Mouse (Mus musculus): ENCODE data around the gene Prss53. TPM values are rescaled to one million over a fixed set of nuclear protein-coding genes. Genes with fewer than 3 reads are reported as not detected.
"Not testable (repeated sequence)": the region's sequence is repeated elsewhere in the genome, so short reads cannot be mapped to it uniquely, and the experiment has no call there.

The Prss53 gene
- polyA plus RNA-seq, 1 experiment, result 1.6 TPM

- H3K27me3 ChIP-seq (ENCODE audit: control insufficient read depth, insufficient read depth, low read length), result no peaks in the 10 kb centered on the region
- H3K4me3 ChIP-seq (ENCODE audit: low read depth, low read length), result no peak overlapping the region
- WGBS, result 9% methylated on average over 7 of the region's 7 CpGs
- peak overlapping the region; percentile 40; the same call in 1 of the 2 replicates for H3K27ac ChIP-seq (ENCODE audit: insufficient read depth, low read depth, low read length)
- no peaks in the 10 kb centered on the region for H3K36me3 ChIP-seq (ENCODE audit: control insufficient read depth, insufficient read depth, low read length)
- no peak for TF ChIP-seq POLR2A (IDR thresholded peaks at IDR 0.05; ENCODE audit: low read depth, low read length)
- no peak for TF ChIP-seq CTCF (IDR thresholded peaks at IDR 0.05; ENCODE audit: extremely low read depth, insufficient read length, insufficient replicate concordance, low read depth, low read length)
- H3K4me1 ChIP-seq (ENCODE audit: control insufficient read depth, insufficient read depth, insufficient read length, low read length), result peaks cover 15% of the 10 kb centered on the region
Measured at GRCm38 (mm10) chr7:127899997-127900396, 9.2 kb upstream of the Prss53 start.

DNA sequence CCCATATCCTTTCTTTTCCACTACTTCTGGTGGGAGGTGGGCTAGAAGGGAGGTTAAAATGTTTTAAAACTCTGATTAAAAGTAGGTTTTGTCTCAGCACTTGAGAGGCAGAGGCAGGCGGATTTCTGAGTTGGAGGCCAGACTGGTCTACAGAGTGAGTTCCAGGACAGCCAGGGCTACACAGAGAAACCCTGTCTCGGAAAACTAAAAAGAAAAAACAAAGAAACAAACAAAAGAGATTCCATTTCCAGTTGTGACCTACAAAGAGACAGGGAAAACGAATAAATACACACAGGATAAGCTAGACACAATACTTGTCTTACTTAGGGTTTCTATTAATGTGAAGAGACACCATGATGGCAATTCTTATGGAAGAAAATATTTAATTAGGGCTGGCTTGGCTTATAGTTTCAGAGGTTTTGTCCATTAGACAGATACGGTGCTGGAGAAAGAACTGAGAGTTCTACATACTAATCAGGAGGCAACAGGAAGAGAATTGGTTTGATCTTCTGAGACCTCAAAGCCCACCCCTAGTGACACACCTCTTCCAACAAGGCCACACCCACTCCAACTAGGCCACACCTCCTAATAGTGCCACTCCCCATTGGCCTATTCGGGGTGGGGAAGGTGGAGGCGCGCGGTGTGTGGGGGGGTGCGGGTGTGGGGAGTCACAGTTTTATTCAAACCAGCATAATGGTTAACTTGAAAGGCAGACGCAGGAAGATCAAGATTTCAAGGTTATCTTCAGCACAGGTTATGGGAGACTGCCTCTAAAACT lies 7.6 kb upstream of the Prss53 start:
- no peak overlapping the region for H3K27ac ChIP-seq (ENCODE audit: insufficient read depth, low read depth, low read length)
- H3K4me1 ChIP-seq (ENCODE audit: control insufficient read depth, insufficient read depth, insufficient read length, low read length), result peaks cover 14% of the 10 kb centered on the region
- H3K4me3 ChIP-seq (ENCODE audit: low read depth, low read length), result no peak overlapping the region
- no peaks in the 10 kb centered on the region for H3K36me3 ChIP-seq (ENCODE audit: control insufficient read depth, insufficient read depth, low read length)
- WGBS, result 31% methylated on average over 10 of the region's 10 CpGs
- TF ChIP-seq CTCF (IDR thresholded peaks at IDR 0.05; ENCODE audit: extremely low read depth, insufficient read length, insufficient replicate concordance, low read depth, low read length), result no peak
- H3K27me3 ChIP-seq (ENCODE audit: control insufficient read depth, insufficient read depth, low read length), result no peaks in the 10 kb centered on the region

- Histone ChIP-seq H3K4me3 (ENCODE audit: low read depth, low read length) (no peak overlapping the region), H3K4me1 (ENCODE audit: control insufficient read depth, insufficient read depth, insufficient read length, low read length) (peaks cover 14% of the 10 kb centered on the region), H3K36me3 (ENCODE audit: control insufficient read depth, insufficient read depth, low read length) (peaks cover 4% of the 10 kb centered on the region; the same call in 1 of the 2 replicates), H3K27ac (ENCODE audit: insufficient read depth, low read depth, low read length) (no peak overlapping the region), H3K27me3 (ENCODE audit: control insufficient read depth, insufficient read depth, low read length) (no peaks in the 10 kb centered on the region)
- TF ChIP-seq POLR2A (IDR thresholded peaks at IDR 0.05; ENCODE audit: low read depth, low read length), result no peak
- TF ChIP-seq CTCF (IDR thresholded peaks at IDR 0.05; ENCODE audit: extremely low read depth, insufficient read length, insufficient replicate concordance, low read depth, low read length), result no peak
- WGBS, result 84% methylated on average over 7 of the region's 7 CpGs
Measured at GRCm38 (mm10) chr7:127897542-127897941, 6.8 kb upstream of the Prss53 start.

GRCm38 (mm10) chr7:127896384-127896783 lies 5.6 kb upstream of the Prss53 start:
- H3K4me3 ChIP-seq (ENCODE audit: low read depth, low read length), result no peak overlapping the region
- peaks cover 14% of the 10 kb centered on the region for H3K4me1 ChIP-seq (ENCODE audit: control insufficient read depth, insufficient read depth, insufficient read length, low read length)
- H3K36me3 ChIP-seq (ENCODE audit: control insufficient read depth, insufficient read depth, low read length), result peaks cover 4% of the 10 kb centered on the region; the same call in 1 of the 2 replicates
- TF ChIP-seq CTCF (IDR thresholded peaks at IDR 0.05; ENCODE audit: extremely low read depth, insufficient read length, insufficient replicate concordance, low read depth, low read length), result peak; percentile 70; the same call in 1 of the 2 replicates
- no peak for TF ChIP-seq POLR2A (IDR thresholded peaks at IDR 0.05; ENCODE audit: low read depth, low read length)
- no peak overlapping the region for H3K27ac ChIP-seq (ENCODE audit: insufficient read depth, low read depth, low read length)
- H3K27me3 ChIP-seq (ENCODE audit: control insufficient read depth, insufficient read depth, low read length), result no peaks in the 10 kb centered on the region
- WGBS, result 55% methylated on average over 13 of the region's 13 CpGs

DNA sequence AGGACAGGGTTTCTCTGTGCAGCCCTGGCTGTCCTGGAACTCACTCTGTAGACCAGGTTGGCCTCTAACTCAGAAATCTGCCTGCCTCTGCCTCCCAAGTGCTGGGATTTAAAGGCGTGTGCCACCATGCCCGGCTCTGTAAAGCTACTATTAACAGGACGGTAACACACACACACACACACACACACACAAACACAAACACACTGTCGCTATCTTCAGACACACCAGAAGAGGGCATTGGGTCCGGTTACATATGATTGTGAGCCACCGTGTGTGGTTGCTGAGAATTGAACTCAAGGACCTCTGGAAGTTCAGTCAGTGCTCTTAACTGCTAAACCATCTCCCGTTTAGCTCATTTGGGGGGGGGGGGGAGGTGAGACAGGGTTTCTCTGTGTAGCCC lies 5.1 kb upstream of the Prss53 start:
- H3K27me3 ChIP-seq (ENCODE audit: control insufficient read depth, insufficient read depth, low read length); H3K36me3 ChIP-seq (ENCODE audit: control insufficient read depth, insufficient read depth, low read length); H3K27ac ChIP-seq (ENCODE audit: insufficient read depth, low read depth, low read length); H3K4me3 ChIP-seq (ENCODE audit: low read depth, low read length): not testable (repeated sequence)
- WGBS, result 60% methylated on average over 7 of the region's 7 CpGs
- H3K4me1 ChIP-seq (ENCODE audit: control insufficient read depth, insufficient read depth, insufficient read length, low read length), result peaks cover 14% of the 10 kb centered on the region

- TF ChIP-seq CTCF (IDR thresholded peaks at IDR 0.05; ENCODE audit: extremely low read depth, insufficient read length, insufficient replicate concordance, low read depth, low read length) (no peak), POLR2A (IDR thresholded peaks at IDR 0.05; ENCODE audit: low read depth, low read length) (no peak)
- peaks cover 4% of the 10 kb centered on the region; the same call in 1 of the 2 replicates for H3K36me3 ChIP-seq (ENCODE audit: control insufficient read depth, insufficient read depth, low read length)
- H3K4me1 ChIP-seq (ENCODE audit: control insufficient read depth, insufficient read depth, insufficient read length, low read length), result peaks cover 14% of the 10 kb centered on the region
- WGBS, result 1% methylated on average over 26 of the region's 26 CpGs
- no peaks in the 10 kb centered on the region for H3K27me3 ChIP-seq (ENCODE audit: control insufficient read depth, insufficient read depth, low read length)
- H3K4me3 ChIP-seq (ENCODE audit: low read depth, low read length), result peak within 1 kb of the TSS; percentile 65
- peak within 1 kb of the TSS; percentile 31 for H3K27ac ChIP-seq (ENCODE audit: insufficient read depth, low read depth, low read length)
Measured at GRCm38 (mm10) chr7:127895442-127895841, 4.7 kb upstream of the Prss53 start, which contains the start of the genes Gm21974 and Vkorc1. TSS of gene Gm21974 (minus strand) at chr7:127895454. TSS of gene Vkorc1 (minus strand) at chr7:127895617.

DNA sequence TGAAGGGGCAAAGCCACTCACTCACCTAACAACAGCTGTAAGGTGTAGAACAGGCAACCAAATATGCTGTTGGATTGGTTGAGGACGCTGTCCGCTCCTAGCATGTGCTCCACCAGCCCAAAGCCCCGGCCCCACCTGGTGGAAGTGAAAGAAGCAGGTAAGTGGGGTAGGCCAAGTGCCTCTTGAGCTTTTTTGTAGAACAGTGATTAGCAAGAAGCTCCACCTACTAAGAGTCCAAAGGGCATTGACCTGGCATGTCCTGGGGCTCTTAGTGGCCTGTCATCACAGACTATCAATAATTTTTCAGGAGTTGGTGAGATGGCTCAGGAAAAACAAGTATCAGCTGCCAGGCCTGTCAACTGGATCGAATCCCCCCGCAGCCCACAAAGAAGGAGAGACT lies 3.7 kb upstream of the Prss53 start:
- no peak for TF ChIP-seq CTCF (IDR thresholded peaks at IDR 0.05; ENCODE audit: extremely low read depth, insufficient read length, insufficient replicate concordance, low read depth, low read length)
- TF ChIP-seq POLR2A (IDR thresholded peaks at IDR 0.05; ENCODE audit: low read depth, low read length), result no peak
- 25% methylated on average over 5 of the region's 5 CpGs for WGBS
- H3K4me3 ChIP-seq (ENCODE audit: low read depth, low read length), result peak overlapping the region; percentile 65
- peak overlapping the region; percentile 31; the same call in 1 of the 2 replicates for H3K27ac ChIP-seq (ENCODE audit: insufficient read depth, low read depth, low read length)
- no peaks in the 10 kb centered on the region for H3K27me3 ChIP-seq (ENCODE audit: control insufficient read depth, insufficient read depth, low read length)
- peaks cover 6% of the 10 kb centered on the region; the same call in 1 of the 2 replicates for H3K36me3 ChIP-seq (ENCODE audit: control insufficient read depth, insufficient read depth, low read length)
- peaks cover 8% of the 10 kb centered on the region for H3K4me1 ChIP-seq (ENCODE audit: control insufficient read depth, insufficient read depth, insufficient read length, low read length)

Data from small intestine, adult 2 months (tissue).